Mouse (Mus musculus) MEL (cell line): ENCODE results near the gene Gli3. TPM values are rescaled to one million over a fixed set of nuclear protein-coding genes. Genes with fewer than 3 reads are reported as not detected.

Experiments used
- DNase-seq: peaks from one replicate; pipeline ENCODE4 v3.0.0; 2011; ENCODE audit warnings: low read depth, low spot score
- H3K27ac ChIP-seq: 2 replicates; pipeline ENCODE4 v1.5.1; 2012; ENCODE audit warnings: low read depth, mild to moderate bottlenecking, control low read depth, low read length, moderate library complexity; ENCODE audit not compliant: control insufficient read depth
- H3K27me3 ChIP-seq, 2 experiments: fragments of 150-350 bp in 1 of 2; sonication (generic) in 1 of 2; 2 replicates each; pipeline ENCODE4 v1.6.1; 2012; ENCODE audit warnings: low read length in 2 of 2, mild to moderate bottlenecking in 2 of 2, improper control_type of control experiment in 1 of 2, moderate library complexity in 1 of 2; ENCODE audit not compliant: insufficient read depth in 2 of 2, control insufficient read depth in 1 of 2
- H3K36me3 ChIP-seq, 2 experiments: 2 replicates each; pipeline ENCODE4 v1.6.1; 2012 to 2014; ENCODE audit warnings: low read length in 2 of 2, improper control_type of control experiment in 1 of 2, inconsistent platforms in 1 of 2, mild to moderate bottlenecking in 1 of 2; ENCODE audit not compliant: insufficient read depth in 2 of 2, control insufficient read depth in 1 of 2
- H3K4me1 ChIP-seq, 2 experiments: fragments of 150-350 bp in 1 of 2; sonication (generic) in 1 of 2; 2 replicates each; pipeline ENCODE4 v1.6.1; 2012; ENCODE audit warnings: low read length in 2 of 2, improper control_type of control experiment in 1 of 2, mild to moderate bottlenecking in 1 of 2; ENCODE audit not compliant: insufficient read depth in 2 of 2, control insufficient read depth in 1 of 2
- H3K4me3 ChIP-seq, 2 experiments: fragments of 150-350 bp in 1 of 2; sonication (generic) in 1 of 2; 2 replicates each; pipeline ENCODE4 v1.5.1; 2012; ENCODE audit warnings: low read depth in 2 of 2, low read length in 2 of 2, mild to moderate bottlenecking in 2 of 2, moderate library complexity in 2 of 2, control low read depth in 1 of 2, improper control_type of control experiment in 1 of 2; ENCODE audit not compliant: control insufficient read depth in 1 of 2, insufficient read depth in 1 of 2
- H3K79me2 ChIP-seq: 2 replicates; pipeline ENCODE4 v1.6.1; 2012; ENCODE audit warnings: mild to moderate bottlenecking, low read length, moderate library complexity; ENCODE audit not compliant: control insufficient read depth, poor library complexity, insufficient read depth
- H3K9ac ChIP-seq: 2 replicates; pipeline ENCODE4 v1.6.1; 2012; ENCODE audit warnings: low read depth, mild to moderate bottlenecking, control low read depth, low read length, moderate library complexity; ENCODE audit not compliant: control insufficient read depth, poor library complexity, severe bottlenecking
- H3K9me3 ChIP-seq: fragments of 150-350 bp; sonication (generic); replicated peaks from 2 replicates; pipeline ENCODE4 v1.6.1; 2012; ENCODE audit warnings: mild to moderate bottlenecking, low read length, improper control_type of control experiment, moderate library complexity; ENCODE audit not compliant: insufficient read depth
- CHD1 ChIP-seq: IDR thresholded peaks from 2 replicates; pipeline ENCODE4 v1.6.1; 2012; ENCODE audit warnings: low read depth, mild to moderate bottlenecking, inconsistent platforms, low read length, improper control_type of control experiment
- CHD2 ChIP-seq: IDR thresholded peaks from 2 replicates; pipeline ENCODE4 v1.6.1; 2011; ENCODE audit warnings: low read length, improper control_type of control experiment
- GATA1 ChIP-seq: IDR thresholded peaks from 2 replicates; pipeline ENCODE4 v1.6.1; 2011; ENCODE audit warnings: low read depth, low read length, improper control_type of control experiment
- KAT2A ChIP-seq: conservative IDR thresholded peaks from 2 replicates; pipeline ENCODE4 v1.6.1; 2012; ENCODE audit warnings: low read depth, low read length, improper control_type of control experiment, inconsistent platforms
- MAX ChIP-seq: IDR thresholded peaks from 2 replicates; pipeline ENCODE4 v1.6.1; 2011; ENCODE audit warnings: low read length, improper control_type of control experiment
- MEF2A ChIP-seq: IDR thresholded peaks from 2 replicates; pipeline ENCODE4 v1.6.1; 2014; ENCODE audit warnings: low read depth, mild to moderate bottlenecking, inconsistent platforms, low read length, improper control_type of control experiment; ENCODE audit not compliant: poor library complexity, insufficient replicate concordance, severe bottlenecking; ENCODE audit errors: extremely low read depth
- MXI1 ChIP-seq: IDR thresholded peaks from 2 replicates; pipeline ENCODE4 v1.6.1; 2011; ENCODE audit warnings: mild to moderate bottlenecking, low read depth, low read length, improper control_type of control experiment
- MYB ChIP-seq: IDR thresholded peaks from 2 replicates; pipeline ENCODE4 v1.6.1; 2011; ENCODE audit warnings: mild to moderate bottlenecking, low read depth, low read length, improper control_type of control experiment
- NELFE ChIP-seq: IDR thresholded peaks from 2 replicates; pipeline ENCODE4 v1.6.1; 2011; ENCODE audit warnings: low read depth, low read length, improper control_type of control experiment
- POLR2AphosphoS5 ChIP-seq: IDR thresholded peaks from 2 replicates; pipeline ENCODE4 v1.6.1; 2012; ENCODE audit warnings: low read depth, borderline replicate concordance, mild to moderate bottlenecking, inconsistent platforms, low read length, moderate library complexity, mixed read lengths
- RCOR1 ChIP-seq: IDR thresholded peaks from 2 replicates; pipeline ENCODE4 v1.6.1; 2012; ENCODE audit warnings: low read depth, mild to moderate bottlenecking, inconsistent platforms, low read length, improper control_type of control experiment
- SMC3 ChIP-seq: IDR thresholded peaks from 2 replicates; pipeline ENCODE4 v1.6.1; 2011; ENCODE audit warnings: low read depth, low read length, improper control_type of control experiment
- TBP ChIP-seq: IDR thresholded peaks from 2 replicates; pipeline ENCODE4 v1.8.0; 2011; ENCODE audit warnings: low read depth, low read length, improper control_type of control experiment
- TCF12 ChIP-seq: IDR thresholded peaks from 2 replicates; pipeline ENCODE4 v1.6.1; 2014; ENCODE audit warnings: low read depth, mild to moderate bottlenecking, inconsistent platforms, low read length, improper control_type of control experiment, moderate library complexity
- UBTF ChIP-seq: IDR thresholded peaks from 2 replicates; pipeline ENCODE4 v1.6.1; 2012; ENCODE audit warnings: low read depth, mild to moderate bottlenecking, inconsistent platforms, low read length, improper control_type of control experiment, moderate library complexity, borderline replicate concordance; ENCODE audit not compliant: insufficient read depth
- ZC3H11A ChIP-seq: IDR thresholded peaks from 2 replicates; pipeline ENCODE4 v1.6.1; 2012; ENCODE audit warnings: low read depth, mild to moderate bottlenecking, inconsistent platforms, low read length, improper control_type of control experiment
- ZKSCAN1 ChIP-seq: IDR thresholded peaks from 2 replicates; pipeline ENCODE4 v1.6.1; 2012; ENCODE audit warnings: low read depth, mild to moderate bottlenecking, inconsistent platforms, low read length, improper control_type of control experiment, moderate library complexity
- ZMIZ1 ChIP-seq: IDR thresholded peaks from 2 replicates; pipeline ENCODE4 v1.6.1; 2012; ENCODE audit warnings: low read depth, mild to moderate bottlenecking, inconsistent platforms, low read length, improper control_type of control experiment, moderate library complexity
- polyA plus RNA-seq, 2 experiments: library from polyadenylated mRNA; stranded (reverse) in 1 of 2; unstranded in 1 of 2; fragments of >175 nt in 1 of 2; fragments of >200 nt in 1 of 2; gene quantifications; 2 replicates each; pipeline versions ENCODE4 v1.2.1 to v1.2.4; 2012; ENCODE audit warnings: low replicate concordance in 2 of 2, low read depth in 1 of 2; ENCODE audit not compliant: insufficient read length in 2 of 2, insufficient read depth in 1 of 2, missing spikeins in 1 of 2
- total RNA-seq: library from RNA; depleted of rRNA; stranded (reverse); fragments of 300-350 nt; gene quantifications from 2 replicates; pipeline ENCODE4 v1.2.3, GENCODE M21; 2012

The Gli3 gene
- total and polyA plus RNA-seq, 3 experiments: not detected

- H3K36me3 ChIP-seq: no peaks in the 10 kb centered on the region
- TF ChIP-seq MEF2A: no peak
- no peak for TF ChIP-seq TCF12
- no peak for TF ChIP-seq ZC3H11A
- no peak for TF ChIP-seq TBP
- TF ChIP-seq MXI1: no peak
- no peak for DNase-seq
- H3K27me3 ChIP-seq: no peaks in the 10 kb centered on the region
- H3K9me3 ChIP-seq: no peaks in the 10 kb centered on the region
- H3K79me2 ChIP-seq: no peaks in the 10 kb centered on the region
- no peak overlapping the region for H3K9ac ChIP-seq
- H3K4me3 ChIP-seq: no peak overlapping the region
- no peak overlapping the region for H3K27ac ChIP-seq
- no peaks in the 10 kb centered on the region for H3K4me1 ChIP-seq
Observed at GRCm38 (mm10) chr13:15514082-15514481, 51.0 kb downstream of the Gli3 start.

GRCm38 (mm10) chr13:15517048-15517760, 54.2 kb downstream of the Gli3 start:
- Histone ChIP-seq H3K4me1 (no peaks in the 10 kb centered on the region), H3K27ac (no peak overlapping the region), H3K36me3 (no peaks in the 10 kb centered on the region), H3K79me2 (no peaks in the 10 kb centered on the region), H3K4me3 (no peak overlapping the region), H3K27me3 (no peaks in the 10 kb centered on the region), H3K9ac (no peak overlapping the region), H3K9me3 (no peaks in the 10 kb centered on the region)
- no peak for DNase-seq
- no peak for TF ChIP-seq MYB
- no peak for TF ChIP-seq CHD2
- no peak for TF ChIP-seq CHD1
- no peak for TF ChIP-seq UBTF
- no peak for TF ChIP-seq MAX
- no peak for TF ChIP-seq ZMIZ1
- no peak for TF ChIP-seq KAT2A
- no peak for TF ChIP-seq ZKSCAN1
- no peak for TF ChIP-seq POLR2AphosphoS5

- no peak overlapping the region for H3K4me3 ChIP-seq
- H3K4me1 ChIP-seq: no peaks in the 10 kb centered on the region
- no peaks in the 10 kb centered on the region for H3K36me3 ChIP-seq
- H3K9me3 ChIP-seq: no peaks in the 10 kb centered on the region
- no peak overlapping the region for H3K27ac ChIP-seq
- H3K79me2 ChIP-seq: no peaks in the 10 kb centered on the region
- no peak for DNase-seq
- no peak overlapping the region for H3K9ac ChIP-seq
- no peak for TF ChIP-seq NELFE
- no peak for TF ChIP-seq POLR2AphosphoS5
- no peak for TF ChIP-seq ZKSCAN1
- no peak for TF ChIP-seq CHD2
- no peak for TF ChIP-seq MXI1
- no peak for TF ChIP-seq RCOR1
- TF ChIP-seq CHD1: no peak
- TF ChIP-seq ZMIZ1: no peak
- no peak for TF ChIP-seq SMC3
- TF ChIP-seq GATA1: no peak
- no peaks in the 10 kb centered on the region for H3K27me3 ChIP-seq
Observed at GRCm38 (mm10) chr13:15520353-15520752, 57.3 kb downstream of the Gli3 start.
